Mouse (Mus musculus) embryonic facial prominence, embryonic 13.5 days (tissue): Measurements from ENCODE around the gene Syne1. TPM values are rescaled to one million over a fixed set of nuclear protein-coding genes. Genes with fewer than 3 reads are reported as not detected.

Source experiments
- ATAC-seq: fragments of 200-750 bp; cut with Nextera tagmentation; 2 replicates; pipeline ENCODE4 v1.8.0; 2017; ENCODE audit warnings: low read depth; ENCODE audit not compliant: insufficient number of reproducible peaks, insufficient read depth, low FRiP score, low TSS enrichment
- H3K27ac ChIP-seq: fragments of 300-500 bp; sonication (generic); 2 replicates; pipeline ENCODE4 v1.5.1; 2015; ENCODE audit warnings: moderate library complexity, mild to moderate bottlenecking, inconsistent platforms
- H3K27me3 ChIP-seq: fragments of 300-500 bp; sonication (generic); 2 replicates; pipeline ENCODE4 v1.6.1; 2015; ENCODE audit warnings: mild to moderate bottlenecking, inconsistent platforms
- H3K36me3 ChIP-seq: fragments of 300-500 bp; sonication (generic); 2 replicates; pipeline ENCODE4 v1.6.1; 2015; ENCODE audit warnings: mild to moderate bottlenecking, inconsistent platforms
- H3K4me1 ChIP-seq: fragments of 300-500 bp; sonication (generic); 2 replicates; pipeline ENCODE4 v1.6.1; 2015; ENCODE audit warnings: inconsistent platforms
- H3K4me2 ChIP-seq: fragments of 300-500 bp; sonication (generic); 2 replicates; pipeline ENCODE4 v1.6.1; 2015; ENCODE audit warnings: moderate library complexity, mild to moderate bottlenecking, inconsistent platforms
- H3K4me3 ChIP-seq: fragments of 300-500 bp; sonication (generic); 2 replicates; pipeline ENCODE4 v1.5.1; 2015; ENCODE audit warnings: mild to moderate bottlenecking, inconsistent platforms
- H3K9ac ChIP-seq: fragments of 300-500 bp; sonication (generic); 2 replicates; pipeline ENCODE4 v1.6.1; 2015; ENCODE audit warnings: mild to moderate bottlenecking, inconsistent platforms
- H3K9me3 ChIP-seq: fragments of 300-500 bp; sonication (generic); 2 replicates; pipeline ENCODE4 v1.6.1; 2016; ENCODE audit warnings: inconsistent platforms
- WGBS: fragments of 180-500 bp; shearing (Covaris S2); methylation state at CpG from one replicate; pipeline ENCODE4 v1.1.7; 2015; ENCODE audit warnings: mixed read lengths; 5-methylcytosine and 5-hydroxymethylcytosine counted together
- polyA plus RNA-seq: library from polyadenylated mRNA; unstranded; fragments of >200 nt; fragmentation: Nextera tagmentation; extraction: Ambion mirVana; gene quantifications from 2 replicates; pipeline ENCODE4 v1.2.1, GENCODE M21; 2015

The Syne1 gene
- polyA plus RNA-seq, 1 experiment from 2014 or later = 6.3 TPM

DNA sequence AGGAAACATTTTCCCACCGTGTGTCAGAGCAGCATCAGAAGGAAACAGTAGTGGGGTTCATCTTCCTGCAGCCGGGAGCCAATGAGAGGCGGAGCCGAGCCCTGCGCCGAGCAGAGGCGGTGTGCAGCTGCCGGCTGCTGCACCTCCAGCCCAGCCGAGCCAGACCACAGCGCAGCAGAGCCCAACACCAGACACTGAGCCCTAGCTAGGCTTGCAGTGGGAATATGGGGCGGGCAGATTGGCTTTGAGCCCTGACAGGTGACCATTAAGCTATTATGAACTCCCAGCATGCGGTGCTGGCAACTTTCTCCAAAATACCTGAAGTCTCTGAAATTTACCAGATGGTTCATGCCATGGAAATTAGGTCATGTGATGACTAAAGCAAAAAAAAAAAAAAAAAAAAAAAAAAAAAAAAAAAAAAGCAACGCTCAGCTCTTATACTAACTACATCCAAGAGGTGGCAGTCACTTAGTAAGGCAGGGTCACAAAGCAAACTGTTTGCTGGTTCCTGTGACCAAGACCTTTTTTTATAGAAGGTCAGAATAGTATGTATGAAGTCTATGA, 356.5 kb downstream of the Syne1 start:
- Histone ChIP-seq H3K4me2 (peak overlapping the region; percentile 61), H3K9ac (peak overlapping the region; percentile 64), H3K9me3 (no peaks in the 10 kb centered on the region), H3K27me3 (no peaks in the 10 kb centered on the region), H3K4me3 (peak overlapping the region; percentile 42), H3K27ac (peak overlapping the region; percentile 62), H3K36me3 (peaks cover 6% of the 10 kb centered on the region; the same call in 1 of the 2 replicates), H3K4me1 (peaks cover 12% of the 10 kb centered on the region)
- ATAC-seq = peak; percentile 95
- 2% methylated on average over 13 of the region's 13 CpGs for WGBS

- peaks cover 12% of the 10 kb centered on the region for H3K4me1 ChIP-seq
- H3K9me3 ChIP-seq = 0 out of 2 replicates have a peak, but pooled peaks cover 2% of the 10 kb centered on the region
- H3K36me3 ChIP-seq = peaks cover 10% of the 10 kb centered on the region; the same call in 1 of the 2 replicates
- peak overlapping the region; percentile 62 for H3K27ac ChIP-seq
- WGBS = 3% methylated on average over 13 of the region's 13 CpGs
- H3K27me3 ChIP-seq = no peaks in the 10 kb centered on the region
- peak overlapping the region; percentile 61 for H3K4me2 ChIP-seq
- peak overlapping the region; percentile 42 for H3K4me3 ChIP-seq
- ATAC-seq = peak; percentile 70; the same call in 1 of the 2 replicates
- peak overlapping the region; percentile 64 for H3K9ac ChIP-seq
Measured at GRCm38 (mm10) chr10:5194081-5194670, 357.1 kb downstream of the Syne1 start.

- Histone ChIP-seq H3K36me3 (peaks cover 11% of the 10 kb centered on the region), H3K27ac (no peak overlapping the region), H3K9ac (no peak overlapping the region), H3K9me3 (0 out of 2 replicates have a peak, but pooled peaks cover 3% of the 10 kb centered on the region), H3K4me1 (peaks cover 12% of the 10 kb centered on the region), H3K27me3 (no peaks in the 10 kb centered on the region), H3K4me2 (no peak overlapping the region), H3K4me3 (no peak overlapping the region)
- no peak for ATAC-seq
- 79% methylated on average over 9 of the region's 9 CpGs for WGBS
Measured at GRCm38 (mm10) chr10:5192861-5193490, 358.3 kb downstream of the Syne1 start.

GRCm38 (mm10) chr10:5190756-5191155, 360.5 kb downstream of the Syne1 start:
- no peak overlapping the region for H3K27ac ChIP-seq
- H3K36me3 ChIP-seq = peaks cover 14% of the 10 kb centered on the region
- H3K4me3 ChIP-seq = no peak overlapping the region
- no peak overlapping the region for H3K9ac ChIP-seq
- peaks cover 12% of the 10 kb centered on the region for H3K4me1 ChIP-seq
- H3K27me3 ChIP-seq = no peaks in the 10 kb centered on the region
- 0 out of 2 replicates have a peak, but pooled peaks cover 3% of the 10 kb centered on the region for H3K9me3 ChIP-seq
- no peak overlapping the region for H3K4me2 ChIP-seq
- WGBS = 54% methylated on average over 4 of the region's 4 CpGs
- ATAC-seq = no peak

DNA sequence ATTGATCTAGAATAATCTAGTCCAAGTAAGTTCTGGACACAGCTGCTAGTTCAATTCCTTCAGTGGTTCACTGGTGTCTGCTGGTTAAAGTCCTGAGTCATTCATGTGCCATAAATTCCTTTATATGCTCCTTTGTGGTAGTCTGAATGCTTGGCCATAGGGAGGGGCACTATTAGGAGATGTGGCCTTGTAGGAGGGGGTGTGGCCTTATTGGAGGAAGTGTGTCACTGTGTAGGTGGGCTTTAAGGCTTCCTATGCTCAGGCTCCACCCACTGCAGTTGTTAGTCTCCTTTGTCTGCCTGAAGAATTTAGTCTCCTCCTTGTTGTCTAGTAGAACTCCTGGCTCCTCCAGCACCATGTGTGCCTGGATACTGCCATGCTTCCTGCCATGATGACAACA, 362.4 kb downstream of the Syne1 start:
- H3K36me3 ChIP-seq = peaks cover 31% of the 10 kb centered on the region
- H3K4me2 ChIP-seq = no peak overlapping the region
- no peaks in the 10 kb centered on the region for H3K27me3 ChIP-seq
- 0 out of 2 replicates have a peak, but pooled peaks have one; percentile 10 for ATAC-seq
- H3K9me3 ChIP-seq = 0 out of 2 replicates have a peak, but pooled peaks cover 3% of the 10 kb centered on the region
- no peak overlapping the region for H3K27ac ChIP-seq
- H3K4me3 ChIP-seq = no peak overlapping the region
- H3K4me1 ChIP-seq = no peaks in the 10 kb centered on the region
- H3K9ac ChIP-seq = no peak overlapping the region

GRCm38 (mm10) chr10:5185156-5186083, 365.9 kb downstream of the Syne1 start:
- 0 out of 2 replicates have a peak, but pooled peaks cover 3% of the 10 kb centered on the region for H3K9me3 ChIP-seq
- no peak overlapping the region for H3K9ac ChIP-seq
- no peaks in the 10 kb centered on the region for H3K27me3 ChIP-seq
- H3K4me2 ChIP-seq = no peak overlapping the region
- H3K27ac ChIP-seq = no peak overlapping the region
- 78% methylated on average over 19 of the region's 19 CpGs for WGBS
- no peak for ATAC-seq
- H3K4me1 ChIP-seq = no peaks in the 10 kb centered on the region
- no peak overlapping the region for H3K4me3 ChIP-seq
- peaks cover 36% of the 10 kb centered on the region for H3K36me3 ChIP-seq

GRCm38 (mm10) chr10:5181771-5182176, 369.5 kb downstream of the Syne1 start:
- Histone ChIP-seq H3K9me3 (no peaks in the 10 kb centered on the region), H3K4me1 (no peaks in the 10 kb centered on the region), H3K4me3 (no peak overlapping the region), H3K36me3 (peaks cover 24% of the 10 kb centered on the region), H3K9ac (no peak overlapping the region), H3K4me2 (no peak overlapping the region), H3K27me3 (no peaks in the 10 kb centered on the region), H3K27ac (no peak overlapping the region)
- no peak for ATAC-seq
- WGBS = 68% methylated on average over 4 of the region's 4 CpGs

- Histone ChIP-seq H3K4me2 (no peak overlapping the region), H3K27ac (no peak overlapping the region), H3K36me3 (peaks cover 17% of the 10 kb centered on the region), H3K4me1 (no peaks in the 10 kb centered on the region), H3K4me3 (no peak overlapping the region), H3K27me3 (no peaks in the 10 kb centered on the region), H3K9ac (no peak overlapping the region), H3K9me3 (no peaks in the 10 kb centered on the region)
- WGBS = 90% methylated on average over 3 of the region's 3 CpGs
- no peak for ATAC-seq
Measured at GRCm38 (mm10) chr10:5179891-5180290, 371.4 kb downstream of the Syne1 start.

DNA sequence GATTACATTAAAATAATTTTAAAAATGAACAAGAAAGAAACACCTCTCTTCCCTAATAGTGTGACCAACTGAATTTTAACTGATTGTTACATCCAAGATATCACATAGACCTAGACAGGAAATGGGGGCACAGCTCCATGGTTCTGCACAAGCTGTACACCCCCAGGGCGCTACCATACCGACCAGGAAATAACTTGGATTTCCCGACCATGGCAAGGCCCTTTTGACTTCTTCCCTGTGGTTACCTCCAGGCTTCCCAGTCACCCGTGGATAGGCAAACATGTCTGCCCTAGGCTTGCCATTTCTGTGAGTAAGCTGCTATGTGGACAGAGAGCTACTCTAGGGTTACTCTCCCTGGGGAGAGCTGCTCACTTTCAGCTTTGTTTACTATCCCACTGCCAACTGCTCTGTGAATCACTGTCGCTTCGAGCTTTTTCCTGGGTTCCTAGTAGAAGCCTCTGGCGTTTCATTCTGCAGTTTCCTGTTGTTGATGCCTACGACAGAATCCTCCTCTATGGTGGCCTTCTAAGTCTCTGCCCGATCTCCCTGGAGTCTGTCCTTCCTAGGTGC, 373.8 kb downstream of the Syne1 start:
- H3K27ac ChIP-seq = no peak overlapping the region
- H3K36me3 ChIP-seq = 0 out of 2 replicates have a peak, but pooled peaks cover under 1% of the 10 kb centered on the region
- ATAC-seq = no peak
- H3K27me3 ChIP-seq = no peaks in the 10 kb centered on the region
- H3K9me3 ChIP-seq = no peaks in the 10 kb centered on the region
- H3K4me1 ChIP-seq = no peaks in the 10 kb centered on the region
- no peak overlapping the region for H3K4me3 ChIP-seq
- WGBS = 40% methylated on average over 9 of the region's 9 CpGs
- no peak overlapping the region for H3K9ac ChIP-seq
- no peak overlapping the region for H3K4me2 ChIP-seq

- no peaks in the 10 kb centered on the region for H3K4me1 ChIP-seq
- no peaks in the 10 kb centered on the region for H3K9me3 ChIP-seq
- no peak for ATAC-seq
- H3K27ac ChIP-seq = no peak overlapping the region
- no peaks in the 10 kb centered on the region for H3K27me3 ChIP-seq
- H3K4me3 ChIP-seq = no peak overlapping the region
- no peaks in the 10 kb centered on the region for H3K36me3 ChIP-seq
- no peak overlapping the region for H3K9ac ChIP-seq
- no peak overlapping the region for H3K4me2 ChIP-seq
- WGBS = 72% methylated on average over 2 of the region's 2 CpGs
Measured at GRCm38 (mm10) chr10:5176371-5176770, 374.9 kb downstream of the Syne1 start.

DNA sequence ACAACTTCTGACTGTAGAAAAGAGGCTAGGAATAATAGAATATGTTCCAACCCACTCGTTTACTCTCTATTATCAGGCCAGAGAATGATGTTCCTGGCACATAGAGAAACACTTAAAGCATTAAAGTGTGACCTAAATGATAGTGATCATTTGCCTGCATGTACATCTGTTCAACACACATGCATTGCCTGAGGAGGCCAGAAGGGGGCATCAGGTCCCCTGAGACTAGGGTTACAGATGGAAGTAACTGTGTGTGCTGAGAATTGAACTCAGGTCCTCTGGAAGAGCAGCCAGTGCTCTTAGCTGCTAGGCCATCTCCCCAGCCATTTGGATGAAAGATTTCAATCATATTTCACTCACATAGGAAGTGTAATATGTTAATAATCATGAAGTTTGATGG, 380.9 kb downstream of the Syne1 start:
- peaks cover 8% of the 10 kb centered on the region for H3K36me3 ChIP-seq
- H3K4me3 ChIP-seq = no peak overlapping the region
- WGBS = 66% methylated on average over 1 of the region's 1 CpGs
- H3K4me1 ChIP-seq = no peaks in the 10 kb centered on the region
- no peak overlapping the region for H3K9ac ChIP-seq
- no peaks in the 10 kb centered on the region for H3K27me3 ChIP-seq
- no peak overlapping the region for H3K4me2 ChIP-seq
- no peaks in the 10 kb centered on the region for H3K9me3 ChIP-seq
- ATAC-seq = no peak
- H3K27ac ChIP-seq = no peak overlapping the region
